Mouse (Mus musculus) embryonic facial prominence, embryonic 15.5 days (tissue): Measurements from ENCODE around the gene Ascl2. TPM values are rescaled to one million over a fixed set of nuclear protein-coding genes. Genes with fewer than 3 reads are reported as not detected.

Experiments used
- ATAC-seq: fragments of 200-750 bp; cut with Nextera tagmentation; 2 replicates; pipeline ENCODE4 v1.8.0; 2017; ENCODE audit warnings: low read depth, moderate TSS enrichment; ENCODE audit not compliant: insufficient number of reproducible peaks, low FRiP score, low TSS enrichment
- H3K27ac ChIP-seq: fragments of 300-500 bp; sonication (generic); replicated peaks from 2 replicates; pipeline ENCODE4 v1.5.1; 2015; ENCODE audit warnings: mild to moderate bottlenecking, inconsistent platforms
- H3K27me3 ChIP-seq: fragments of 300-500 bp; sonication (generic); 2 replicates; pipeline ENCODE4 v1.6.1; 2015; ENCODE audit warnings: inconsistent platforms
- H3K36me3 ChIP-seq: fragments of 300-500 bp; sonication (generic); 2 replicates; pipeline ENCODE4 v1.6.1; 2015; ENCODE audit warnings: mild to moderate bottlenecking, inconsistent platforms
- H3K4me1 ChIP-seq: fragments of 300-500 bp; sonication (generic); 2 replicates; pipeline ENCODE4 v1.6.1; 2015; ENCODE audit warnings: inconsistent platforms
- H3K4me2 ChIP-seq: fragments of 300-500 bp; sonication (generic); replicated peaks from 2 replicates; pipeline ENCODE4 v1.6.1; 2015; ENCODE audit warnings: mild to moderate bottlenecking, inconsistent platforms
- H3K4me3 ChIP-seq: fragments of 300-500 bp; sonication (generic); replicated peaks from 2 replicates; pipeline ENCODE4 v1.5.1; 2015; ENCODE audit warnings: mild to moderate bottlenecking, inconsistent platforms
- H3K9ac ChIP-seq: fragments of 300-500 bp; sonication (generic); 2 replicates; pipeline ENCODE4 v1.6.1; 2015; ENCODE audit warnings: inconsistent platforms
- H3K9me3 ChIP-seq: fragments of 300-500 bp; sonication (generic); replicated peaks from 2 replicates; pipeline ENCODE4 v1.6.1; 2016; ENCODE audit warnings: inconsistent platforms
- WGBS: fragments of 180-500 bp; shearing (Covaris S2); methylation state at CpG from one replicate; pipeline ENCODE4 v1.1.7; 2015; 5-methylcytosine and 5-hydroxymethylcytosine counted together
- polyA plus RNA-seq: library from polyadenylated mRNA; unstranded; fragments of >200 nt; fragmentation: Nextera tagmentation; extraction: Ambion mirVana; gene quantifications from 2 replicates; pipeline ENCODE4 v1.2.1, GENCODE M21; 2015

Ascl2 gene
- 2.0 and 2.1 TPM in 2 replicates for polyA plus RNA-seq

DNA sequence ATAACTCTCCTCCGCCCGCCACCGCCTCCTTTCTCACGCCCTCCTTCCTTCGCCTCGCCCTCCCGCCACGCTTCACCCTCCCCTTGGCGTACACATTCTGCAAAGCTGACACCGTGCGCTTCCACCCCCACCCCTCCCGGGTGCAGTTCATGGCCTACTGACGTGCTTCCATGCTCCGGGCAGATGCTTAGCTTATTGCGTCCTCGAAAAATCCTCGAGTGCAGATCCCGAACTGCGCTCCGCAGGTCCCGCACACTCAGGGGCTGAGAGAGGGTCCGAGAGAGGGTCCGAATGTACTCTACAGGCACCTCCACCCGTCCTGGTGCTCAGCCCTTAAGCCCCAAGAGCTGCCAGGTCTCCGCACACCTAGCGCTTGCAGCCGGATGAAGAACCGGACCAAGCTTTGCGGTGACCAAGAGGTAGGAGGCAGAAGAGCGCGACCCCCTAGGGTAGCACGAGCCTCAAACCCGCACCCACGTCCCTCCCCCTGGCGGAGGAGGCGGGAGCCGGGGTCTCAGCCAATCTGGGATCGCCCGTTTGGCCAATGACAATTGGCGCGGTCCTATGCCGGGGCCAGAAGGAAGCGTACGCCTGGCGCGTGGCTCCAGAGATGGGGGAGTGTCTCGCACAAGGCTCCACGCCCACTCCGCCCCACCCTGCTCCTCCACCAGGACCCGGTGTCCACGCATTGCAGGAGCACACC lies at the start of gene Ascl2:
Ascl2 (minus strand) TSS at position 456 of the 703 bp plus-strand sequence.
- H3K9me3 ChIP-seq, result no peaks in the 10 kb centered on the region
- peaks cover 83% of the 10 kb centered on the region for H3K27me3 ChIP-seq
- H3K27ac ChIP-seq, result peak within 1 kb of the TSS; percentile 48; the same call in 1 of the 2 replicates
- H3K36me3 ChIP-seq, result no peaks in the 10 kb centered on the region
- H3K4me2 ChIP-seq, result peak within 1 kb of the TSS; percentile 97
- H3K4me3 ChIP-seq, result peak within 1 kb of the TSS; percentile 50
- H3K9ac ChIP-seq, result peak within 1 kb of the TSS; percentile 45; the same call in 1 of the 2 replicates
- WGBS, result under 1% methylated on average over 49 of the region's 51 CpGs
- peaks cover 25% of the 10 kb centered on the region for H3K4me1 ChIP-seq
- no peak for ATAC-seq

DNA sequence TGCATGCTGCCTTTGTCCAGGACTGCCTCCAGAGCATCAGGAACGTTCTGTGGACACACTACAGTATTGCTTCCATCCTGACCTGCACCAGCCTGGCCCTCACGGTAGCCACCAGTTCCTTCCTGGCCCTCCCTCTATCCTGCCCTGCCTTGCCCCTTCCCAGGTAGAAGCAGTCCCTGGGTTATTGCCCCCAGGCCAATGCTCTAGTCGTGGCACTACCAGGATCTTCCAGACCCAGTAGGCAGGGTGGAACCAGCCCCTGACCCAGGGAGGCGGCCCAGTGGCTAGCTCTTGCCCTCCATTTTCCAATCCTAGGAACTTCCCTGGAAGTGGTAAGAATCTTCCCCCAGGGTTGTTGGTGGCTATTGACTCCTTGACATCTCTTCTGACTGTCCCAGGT lies 48.1 kb upstream of the Ascl2 start:
- H3K27me3 ChIP-seq, result no peaks in the 10 kb centered on the region
- no peak overlapping the region for H3K4me3 ChIP-seq
- no peak overlapping the region for H3K4me2 ChIP-seq
- H3K9ac ChIP-seq, result no peak overlapping the region
- ATAC-seq, result no peak
- 77% methylated on average over 4 of the region's 4 CpGs for WGBS
- H3K27ac ChIP-seq, result no peak overlapping the region
- H3K36me3 ChIP-seq, result no peaks in the 10 kb centered on the region
- H3K4me1 ChIP-seq, result peaks cover 42% of the 10 kb centered on the region
- H3K9me3 ChIP-seq, result no peaks in the 10 kb centered on the region

DNA sequence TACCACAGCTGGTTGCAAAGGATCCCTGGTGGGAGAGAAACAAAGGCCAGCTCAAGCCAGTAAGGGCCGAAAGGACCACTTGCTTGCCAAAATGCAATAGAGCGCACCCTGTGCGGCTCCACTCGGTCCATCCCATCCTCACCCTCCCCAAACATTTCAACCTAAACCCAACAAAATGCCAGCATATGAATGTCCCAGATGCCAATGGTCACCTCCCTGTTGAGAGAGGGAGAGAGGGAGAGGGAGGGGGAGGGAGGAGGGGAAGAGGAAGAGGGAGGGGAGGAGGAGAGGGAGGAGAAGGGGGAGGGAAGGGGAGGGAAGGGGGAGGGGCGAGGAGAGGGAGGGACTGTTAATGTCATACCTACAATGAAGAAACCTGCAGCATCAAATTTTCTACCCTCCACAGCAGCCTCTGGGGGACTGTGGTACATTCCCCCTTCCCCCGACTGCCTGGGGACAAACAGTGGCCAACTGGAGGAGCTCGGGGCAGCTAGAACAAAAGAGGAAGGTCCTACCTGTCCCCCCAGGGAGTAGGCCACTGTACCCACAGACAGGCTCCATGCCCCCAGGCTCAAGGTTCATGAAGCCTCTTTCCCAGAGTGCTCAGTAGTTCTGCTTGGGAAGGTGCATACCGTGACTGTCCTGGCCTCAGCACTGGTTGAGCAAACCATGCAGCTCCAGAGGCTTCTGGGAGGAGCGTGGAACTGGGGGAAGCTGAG lies 47.5 kb upstream of the Ascl2 start:
- Histone ChIP-seq H3K4me3 (no peak overlapping the region), H3K9ac (no peak overlapping the region), H3K4me1 (peaks cover 42% of the 10 kb centered on the region), H3K27ac (peak overlapping the region; percentile 66), H3K27me3 (no peaks in the 10 kb centered on the region), H3K9me3 (no peaks in the 10 kb centered on the region), H3K4me2 (no peak overlapping the region), H3K36me3 (no peaks in the 10 kb centered on the region)
- no peak for ATAC-seq
- 53% methylated on average over 9 of the region's 9 CpGs for WGBS

GRCm38 (mm10) chr7:143015755-143016423 lies 46.8 kb upstream of the Ascl2 start:
- Histone ChIP-seq H3K27ac (peak overlapping the region; percentile 66), H3K36me3 (no peaks in the 10 kb centered on the region), H3K4me3 (no peak overlapping the region), H3K4me2 (no peak overlapping the region), H3K9ac (no peak overlapping the region), H3K4me1 (peaks cover 37% of the 10 kb centered on the region), H3K9me3 (no peaks in the 10 kb centered on the region), H3K27me3 (no peaks in the 10 kb centered on the region)
- 0% methylated on average over 1 of the region's 1 CpGs for WGBS
- 0 out of 2 replicates have a peak, but pooled peaks have one; percentile 30 for ATAC-seq

DNA sequence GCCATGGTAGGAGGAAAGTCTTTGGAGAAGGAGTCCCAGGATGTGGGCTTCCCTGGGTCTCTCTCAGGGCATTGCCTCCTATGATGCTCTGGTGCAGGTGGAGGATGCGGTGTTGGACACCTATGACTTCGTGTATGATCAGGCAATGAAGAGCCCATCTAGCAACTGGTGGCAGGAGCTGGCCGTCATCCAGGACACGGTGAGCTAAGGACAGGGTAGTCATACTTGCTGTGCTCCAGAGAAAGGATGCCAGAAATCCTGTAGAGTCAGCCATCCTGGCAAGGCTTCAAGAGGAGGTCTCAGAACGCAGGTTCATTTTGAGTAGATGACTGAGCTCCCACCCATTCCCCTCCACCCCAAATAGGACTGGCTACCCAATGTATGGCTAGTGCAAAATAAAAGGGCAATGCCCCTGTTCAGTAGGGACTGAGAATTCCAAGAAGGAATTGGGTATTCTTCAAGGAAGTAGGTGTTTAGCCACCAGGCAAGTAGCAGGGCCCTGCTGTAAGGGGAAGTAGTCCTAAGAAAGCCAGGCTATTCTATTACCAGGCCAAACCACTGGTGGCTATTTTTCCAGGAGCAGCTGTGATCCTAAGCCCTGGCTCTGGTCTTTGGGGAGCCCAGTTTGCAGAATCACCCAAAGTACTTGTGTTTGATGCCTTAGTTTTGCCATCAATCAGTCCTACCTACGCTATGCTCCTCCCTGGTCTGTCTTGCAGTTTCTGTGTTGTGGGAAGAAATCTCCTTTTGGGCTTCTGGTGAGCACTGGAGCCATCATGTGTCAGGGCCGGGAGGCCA lies 46.0 kb upstream of the Ascl2 start:
- Histone ChIP-seq H3K4me1 (peaks cover 37% of the 10 kb centered on the region), H3K27me3 (no peaks in the 10 kb centered on the region), H3K9ac (no peak overlapping the region), H3K4me2 (no peak overlapping the region), H3K4me3 (no peak overlapping the region), H3K36me3 (no peaks in the 10 kb centered on the region), H3K27ac (no peak overlapping the region), H3K9me3 (no peaks in the 10 kb centered on the region)
- WGBS, result 80% methylated on average over 7 of the region's 7 CpGs
- no peak for ATAC-seq

DNA sequence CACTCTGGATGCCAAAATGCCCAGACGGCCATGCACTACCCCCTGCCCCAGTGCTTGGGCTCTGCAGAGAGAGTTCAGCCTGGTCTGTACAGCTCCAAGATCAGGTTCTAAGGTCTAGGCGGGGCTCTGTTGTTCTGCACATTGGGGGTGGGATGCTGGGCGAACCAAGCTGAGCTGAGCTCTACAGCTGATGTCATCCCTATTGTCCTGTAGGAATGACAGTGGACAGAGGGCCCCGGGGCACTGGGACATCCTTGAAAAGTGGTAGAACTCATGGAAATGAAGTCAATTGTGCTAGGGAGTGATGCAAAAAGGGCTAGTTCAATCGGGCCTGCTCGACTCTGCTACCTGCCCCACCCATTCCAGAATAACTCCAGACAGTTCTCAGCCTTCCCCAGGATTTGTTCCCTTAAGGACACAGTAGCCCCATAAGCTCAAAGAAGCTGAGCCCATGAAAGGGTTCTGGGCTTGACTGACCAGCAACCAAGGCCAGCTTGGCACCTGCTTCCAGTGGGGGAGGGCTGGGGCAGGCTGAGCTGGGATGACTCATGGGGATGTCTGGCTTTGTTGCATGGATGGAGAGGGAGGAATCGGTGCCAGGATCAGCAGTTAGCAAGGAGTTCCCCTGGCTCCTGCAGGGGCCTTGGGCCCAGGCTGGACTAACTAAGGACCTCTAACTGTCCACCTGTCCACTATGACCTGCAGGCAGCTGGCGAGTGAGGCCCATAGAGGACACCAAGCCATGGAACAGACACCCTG lies 44.5 kb upstream of the Ascl2 start:
- no peak overlapping the region for H3K4me3 ChIP-seq
- H3K9ac ChIP-seq, result no peak overlapping the region
- H3K36me3 ChIP-seq, result no peaks in the 10 kb centered on the region
- H3K4me2 ChIP-seq, result no peak overlapping the region
- H3K27ac ChIP-seq, result no peak overlapping the region
- peaks cover 51% of the 10 kb centered on the region for H3K4me1 ChIP-seq
- ATAC-seq, result no peak
- H3K9me3 ChIP-seq, result no peaks in the 10 kb centered on the region
- no peaks in the 10 kb centered on the region for H3K27me3 ChIP-seq
- 70% methylated on average over 8 of the region's 8 CpGs for WGBS

- 61% methylated on average over 5 of the region's 5 CpGs for WGBS
- Histone ChIP-seq H3K9me3 (no peaks in the 10 kb centered on the region), H3K4me2 (no peak overlapping the region), H3K9ac (no peak overlapping the region), H3K27ac (no peak overlapping the region), H3K4me3 (no peak overlapping the region), H3K27me3 (no peaks in the 10 kb centered on the region), H3K4me1 (peaks cover 63% of the 10 kb centered on the region), H3K36me3 (no peaks in the 10 kb centered on the region)
- ATAC-seq, result no peak
Observed at GRCm38 (mm10) chr7:143012230-143012875, 43.3 kb upstream of the Ascl2 start.

DNA sequence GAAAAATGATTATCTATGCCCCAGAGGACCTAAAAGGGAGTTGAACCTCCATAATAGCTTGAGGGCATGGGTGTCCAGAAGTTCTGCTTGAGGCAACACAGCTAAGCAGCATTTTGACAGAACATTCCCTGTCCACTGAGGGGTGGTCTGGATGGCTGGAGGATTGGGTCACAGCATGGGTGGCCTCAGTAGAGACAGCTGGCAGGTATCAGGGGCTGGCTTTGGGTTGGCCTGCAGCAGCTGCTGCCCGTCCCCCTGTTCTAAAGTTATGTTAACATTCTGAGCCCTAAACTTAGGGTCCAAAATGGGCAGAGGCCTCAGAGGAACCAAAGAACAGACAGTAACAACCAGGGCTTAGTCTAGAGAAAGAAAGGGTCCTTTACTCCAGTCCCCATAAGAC lies 42.2 kb upstream of the Ascl2 start:
- peaks cover 53% of the 10 kb centered on the region for H3K4me1 ChIP-seq
- no peak overlapping the region for H3K27ac ChIP-seq
- no peak for ATAC-seq

GRCm38 (mm10) chr7:143009996-143010395 lies 40.9 kb upstream of the Ascl2 start:
- Histone ChIP-seq H3K9me3 (no peaks in the 10 kb centered on the region), H3K4me1 (peaks cover 43% of the 10 kb centered on the region), H3K9ac (no peak overlapping the region), H3K27ac (peak overlapping the region; percentile 98), H3K4me3 (no peak overlapping the region), H3K27me3 (no peaks in the 10 kb centered on the region), H3K36me3 (no peaks in the 10 kb centered on the region), H3K4me2 (no peak overlapping the region)
- no peak for ATAC-seq
- 78% methylated on average over 4 of the region's 4 CpGs for WGBS

More for the DNA sequence above, 42.2 kb upstream of the Ascl2 start:
- Histone ChIP-seq H3K9me3 (no peaks in the 10 kb centered on the region), H3K27me3 (no peaks in the 10 kb centered on the region), H3K4me3 (no peak overlapping the region), H3K36me3 (no peaks in the 10 kb centered on the region), H3K9ac (no peak overlapping the region), H3K4me2 (no peak overlapping the region)
- 76% methylated on average over 1 of the region's 1 CpGs for WGBS
